Mouse (Mus musculus) adrenal gland, adult 8-10 months (tissue): ENCODE measurements around the gene Rapgef5. TPM values are rescaled to one million over a fixed set of nuclear protein-coding genes. Genes with fewer than 3 reads are reported as not detected.
A peak's percentile ranks its signal among the peaks of the same experiment; 100 is the strongest.
"Not testable (repeated sequence)": the region's sequence is repeated elsewhere in the genome, so short reads cannot be mapped to it uniquely, and the experiment has no call there.

ENCODE experiments used
- DNase-seq: peaks from one replicate; pipeline ENCODE4 v3.0.0; 2022
- total RNA-seq, 4 experiments: library from RNA; stranded (reverse); gene quantifications; 2 replicates each; pipeline ENCODE4 v1.2.4; 2022

Rapgef5 gene
- total RNA-seq, 4 experiments from 2014 or later = 34.3 to 45.7 (median 42.5) TPM

DNA sequence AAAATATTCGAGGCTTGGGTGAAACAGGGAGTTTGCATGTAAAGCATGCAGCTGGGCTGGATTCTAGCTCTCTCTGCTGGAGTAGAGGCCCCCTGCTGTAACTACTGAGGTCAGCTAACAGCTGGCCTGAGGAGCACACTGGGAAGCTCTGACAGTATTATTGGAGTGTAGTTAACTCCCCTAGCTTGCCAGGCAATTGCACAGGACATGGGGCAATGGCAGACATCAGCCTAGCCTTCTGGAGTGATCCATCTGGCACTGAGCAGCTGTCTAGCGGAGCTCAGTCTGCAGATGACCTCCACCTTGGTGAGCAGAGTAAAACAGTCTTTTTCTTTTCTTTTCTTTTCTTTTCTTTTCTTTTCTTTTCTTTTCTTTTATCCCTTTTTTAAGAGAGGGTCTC lies 253.9 kb downstream of the Rapgef5 start:
- DNase-seq = no peak

DNA sequence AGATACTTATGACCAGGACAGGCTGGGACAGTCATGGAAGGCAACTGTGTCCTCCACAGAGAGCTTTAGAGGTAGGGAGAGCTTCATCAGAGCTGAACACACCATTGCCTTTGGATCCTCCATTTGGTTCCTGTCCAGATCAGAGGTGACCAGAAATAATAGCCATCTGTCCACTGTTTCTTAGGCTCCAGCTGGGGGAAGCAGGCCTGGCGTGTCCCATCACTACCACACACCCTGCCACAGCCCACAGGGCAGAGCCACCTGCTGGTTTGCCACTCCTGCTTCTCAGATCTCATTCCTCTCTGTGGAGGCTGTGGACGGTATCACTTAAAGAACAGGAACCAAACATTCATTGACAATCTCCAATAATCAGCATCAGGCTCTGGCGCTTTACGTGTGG lies 254.9 kb downstream of the Rapgef5 start:
- no peak for DNase-seq

DNA sequence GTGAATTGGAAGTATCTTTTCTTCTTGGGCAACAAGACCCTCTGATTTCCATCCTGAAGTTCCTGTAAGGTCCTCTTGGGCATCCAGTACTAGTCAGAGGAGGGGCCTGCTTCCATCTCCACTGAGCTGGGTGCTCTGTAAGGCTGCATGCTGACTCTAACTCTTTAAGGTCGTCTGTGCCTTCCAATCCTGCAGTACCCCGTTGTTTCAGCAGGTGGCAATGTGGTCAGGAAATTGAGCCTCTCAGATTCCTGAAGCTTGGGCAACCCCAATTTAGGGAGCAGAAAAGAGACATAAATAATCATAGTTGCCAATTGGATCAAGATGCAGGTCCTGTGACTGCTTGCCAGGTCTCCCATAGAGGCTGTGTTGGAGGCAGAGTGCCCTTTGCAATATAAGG lies 256.4 kb downstream of the Rapgef5 start:
- DNase-seq = peak; percentile 29

DNA sequence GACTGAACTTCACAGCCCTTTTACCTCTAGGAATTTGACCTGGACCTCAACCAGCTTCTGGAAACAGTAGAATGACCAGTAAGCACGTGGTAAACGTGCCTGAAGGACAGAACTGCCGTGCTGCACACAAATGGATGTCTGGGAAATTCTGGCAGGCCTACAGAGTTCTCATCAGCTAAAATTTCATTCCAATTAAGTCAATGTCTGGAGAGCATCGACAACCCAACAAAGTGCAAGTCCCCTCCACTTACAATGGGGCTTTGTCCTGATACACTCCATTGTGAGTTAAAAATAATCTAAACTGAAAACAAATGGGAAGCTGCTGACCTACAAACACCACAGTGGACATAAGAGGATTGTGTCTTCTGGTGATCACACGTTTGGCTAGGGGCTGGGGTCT lies 260.6 kb downstream of the Rapgef5 start:
- DNase-seq = no peak

DNA sequence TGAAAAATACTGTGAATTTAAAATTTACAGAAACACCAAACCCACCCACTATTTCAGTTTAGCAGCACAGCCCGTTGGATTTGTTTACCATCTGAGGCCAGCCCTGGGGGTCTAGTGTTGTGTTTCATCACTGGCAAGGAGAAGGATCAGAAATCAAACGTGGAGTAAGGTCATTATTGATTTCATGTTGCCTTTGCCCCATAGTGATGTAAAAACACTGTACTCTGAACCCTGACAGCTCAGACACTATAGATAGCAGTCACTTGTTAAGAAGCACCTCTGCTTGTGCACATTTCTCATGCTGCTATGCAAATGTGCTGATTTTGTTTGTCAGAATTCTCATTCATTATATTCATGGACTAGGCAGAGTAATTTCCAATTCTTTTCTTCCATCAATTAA lies 265.1 kb downstream of the Rapgef5 start:
- no peak for DNase-seq

DNA sequence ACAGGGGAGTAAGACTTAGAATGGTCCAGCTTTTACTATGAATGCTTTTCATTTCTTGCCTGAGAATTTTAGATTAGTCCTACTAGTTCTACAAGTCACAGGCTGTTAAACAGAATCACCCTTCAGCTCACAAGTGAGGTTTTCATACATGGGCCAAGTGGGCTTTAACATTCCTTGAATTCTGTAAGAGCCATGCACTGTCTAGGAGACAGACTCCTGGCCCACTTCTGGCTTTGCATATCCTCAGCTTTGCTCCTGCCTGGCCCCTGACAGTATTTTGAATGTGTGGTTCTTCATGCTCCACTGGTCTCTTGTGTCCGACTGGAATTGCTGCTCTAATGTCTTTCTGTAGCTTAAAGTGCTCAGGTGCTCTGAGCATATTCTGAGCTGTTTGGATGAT lies 267.1 kb downstream of the Rapgef5 start:
- no peak for DNase-seq

DNA sequence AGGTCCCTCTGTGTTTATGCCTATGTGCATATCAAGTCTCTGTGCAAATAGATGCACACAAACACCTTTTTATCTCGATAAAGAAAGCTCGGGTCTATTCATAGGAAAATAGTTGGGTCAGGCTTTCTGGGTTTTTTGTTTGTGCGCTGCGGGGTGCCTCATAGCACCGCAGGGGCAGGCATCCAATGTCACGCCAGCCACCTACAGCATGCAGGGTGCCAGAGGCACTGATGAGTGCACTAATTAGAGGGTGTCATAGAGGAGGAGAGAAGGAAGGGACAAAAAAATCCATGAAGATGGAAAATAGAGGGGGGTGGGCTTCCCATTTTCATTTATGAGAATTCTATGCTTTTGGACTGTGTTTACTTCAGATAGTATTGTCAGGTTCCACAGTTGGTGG lies 270.3 kb downstream of the Rapgef5 start:
- no peak for DNase-seq

DNA sequence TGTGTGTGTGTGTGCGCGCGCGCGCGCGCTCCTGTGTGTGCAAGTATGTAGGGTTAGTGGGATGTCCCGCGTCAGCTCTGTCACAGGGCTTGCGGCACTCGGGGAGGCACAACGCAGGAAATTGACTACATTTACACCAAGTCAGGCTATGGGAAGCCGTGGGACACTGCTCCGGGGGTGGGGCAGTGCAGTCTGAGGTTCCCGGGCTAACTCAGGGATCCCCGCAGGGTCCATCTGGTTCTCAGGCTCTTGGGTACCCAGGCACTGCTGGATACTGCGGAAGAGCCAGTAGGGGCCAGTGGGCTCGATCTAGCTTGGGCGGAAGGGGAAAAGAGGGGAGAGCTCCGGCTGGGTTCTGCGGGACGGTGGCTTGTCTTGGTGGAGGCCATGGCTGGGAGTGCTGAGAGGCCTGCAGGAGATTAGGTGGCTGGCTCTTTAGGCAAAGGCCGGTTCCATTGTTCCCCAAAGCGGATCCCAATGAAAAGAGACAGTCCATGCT lies 272.3 kb downstream of the Rapgef5 start:
- DNase-seq = no peak

DNA sequence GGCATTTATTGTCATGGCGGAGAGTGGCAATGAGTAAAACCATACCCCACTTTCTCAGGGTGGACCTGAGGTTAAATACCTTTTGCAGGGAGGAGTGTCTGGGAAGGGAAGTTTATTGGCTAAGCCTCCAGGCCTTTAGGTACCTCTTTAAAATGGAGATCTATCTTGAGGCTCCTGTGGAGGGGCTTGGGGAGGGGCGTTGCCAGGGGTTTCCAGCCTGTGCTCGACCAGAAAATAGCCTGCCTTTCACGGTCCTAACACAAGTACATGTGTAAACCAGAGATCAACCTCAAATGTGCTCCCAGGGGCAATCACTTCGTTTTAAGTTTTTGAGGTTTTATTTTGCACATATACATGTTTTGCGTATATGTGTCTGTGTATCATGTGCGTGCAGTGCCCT lies 272.7 kb downstream of the Rapgef5 start:
- DNase-seq = no peak

DNA sequence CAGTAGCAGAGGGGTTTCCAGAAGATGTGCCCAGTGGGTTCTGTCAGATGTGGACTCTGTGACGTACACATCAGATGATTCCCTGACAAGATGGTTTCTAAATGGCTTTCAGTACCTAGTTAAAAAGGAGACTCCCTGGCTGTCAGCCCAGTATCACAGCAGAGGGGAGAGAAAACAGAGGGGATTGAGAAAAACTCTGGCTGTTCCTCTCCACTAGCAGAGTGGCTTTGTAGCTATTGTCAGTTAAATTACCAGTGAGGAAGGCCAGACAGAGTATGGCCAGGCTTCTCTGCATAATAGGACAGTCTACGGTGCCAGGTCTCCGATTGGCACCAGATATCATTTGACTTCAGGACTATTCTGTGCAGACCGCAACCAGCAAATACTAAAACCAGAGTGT lies 279.0 kb downstream of the Rapgef5 start:
- no peak for DNase-seq

DNA sequence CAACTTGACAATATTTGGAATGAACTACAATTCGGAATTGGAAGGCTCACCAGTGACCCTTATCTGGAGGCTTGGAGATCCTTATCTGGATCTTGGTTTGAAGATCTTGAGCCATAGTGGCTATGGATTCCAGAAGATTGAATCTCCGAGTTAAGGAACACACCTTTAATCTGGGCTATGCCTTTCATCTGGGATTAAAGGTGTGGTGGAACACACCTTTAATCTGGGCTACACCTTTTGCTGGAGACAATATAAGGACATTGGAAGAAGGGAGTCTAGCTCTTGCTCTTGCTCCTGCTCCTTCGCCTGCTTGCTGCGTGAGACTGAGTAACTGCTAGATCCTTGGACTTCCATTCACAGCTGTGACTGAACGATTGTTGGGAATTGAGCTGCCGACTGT lies 287.7 kb downstream of the Rapgef5 start, which contains the start of gene Cdca7l:
TSS of gene Cdca7l (plus strand) at position 301 of the 400 bp plus-strand sequence.
- not testable (repeated sequence) for DNase-seq

DNA sequence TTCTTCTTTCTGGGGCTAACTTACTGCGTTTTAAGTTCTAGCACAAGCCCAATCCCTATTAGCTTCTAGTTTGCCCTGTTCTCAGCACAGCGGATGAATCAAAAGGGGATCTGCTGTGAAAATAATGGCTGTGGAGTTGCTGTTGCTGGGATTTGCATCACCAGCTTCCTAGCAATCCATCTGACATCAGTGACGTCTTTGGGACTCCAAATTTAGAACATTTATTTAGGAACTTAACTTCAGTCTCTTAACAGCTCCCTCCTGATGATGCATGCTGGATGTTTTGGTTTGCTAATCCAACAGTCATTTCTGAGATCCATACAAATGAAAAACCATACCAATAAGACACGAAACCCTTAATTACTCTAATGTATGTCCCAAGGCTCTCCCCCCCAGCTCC lies 289.3 kb downstream of the Rapgef5 start:
- DNase-seq = no peak

DNA sequence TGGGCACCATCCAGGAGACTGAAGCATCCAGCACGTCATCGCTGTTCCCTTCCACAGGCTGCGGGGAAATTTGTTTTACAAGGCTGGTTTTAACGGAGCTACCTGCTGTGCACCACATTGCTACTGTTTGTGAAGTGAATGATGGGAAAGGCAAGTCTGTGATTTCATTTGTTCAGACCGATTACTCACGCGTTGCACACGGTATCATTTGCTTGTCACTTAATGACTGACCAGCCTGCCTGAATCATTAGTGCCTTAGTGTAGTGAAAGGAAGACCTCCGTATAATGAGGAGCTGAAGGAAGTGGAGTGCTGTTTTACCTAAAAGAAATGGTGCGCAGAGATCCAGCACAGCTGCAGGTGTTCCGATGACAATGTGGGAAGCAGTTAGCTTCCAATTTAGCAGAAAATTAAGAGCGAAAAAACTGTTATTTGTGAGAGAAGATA lies 289.8 kb downstream of the Rapgef5 start:
- DNase-seq = no peak

DNA sequence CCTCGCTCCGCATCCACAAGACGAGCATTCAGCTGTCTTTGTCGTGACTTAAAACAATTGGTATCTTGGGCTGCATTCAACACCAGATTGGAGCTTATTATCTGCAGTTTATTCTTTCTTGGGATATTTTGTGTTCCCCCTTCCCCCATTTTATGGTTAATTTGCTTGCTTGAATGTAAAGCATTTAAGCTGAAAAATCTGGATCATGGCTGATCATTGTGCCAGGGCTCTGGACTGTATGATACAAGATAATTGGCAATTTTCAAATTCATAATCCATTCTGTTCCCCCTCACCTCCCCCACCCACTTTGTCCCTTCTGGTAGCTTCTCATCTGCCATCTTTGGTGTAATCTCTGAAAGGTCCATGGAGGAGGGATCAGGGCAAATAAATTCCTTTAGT lies 290.2 kb downstream of the Rapgef5 start:
- DNase-seq = no peak

DNA sequence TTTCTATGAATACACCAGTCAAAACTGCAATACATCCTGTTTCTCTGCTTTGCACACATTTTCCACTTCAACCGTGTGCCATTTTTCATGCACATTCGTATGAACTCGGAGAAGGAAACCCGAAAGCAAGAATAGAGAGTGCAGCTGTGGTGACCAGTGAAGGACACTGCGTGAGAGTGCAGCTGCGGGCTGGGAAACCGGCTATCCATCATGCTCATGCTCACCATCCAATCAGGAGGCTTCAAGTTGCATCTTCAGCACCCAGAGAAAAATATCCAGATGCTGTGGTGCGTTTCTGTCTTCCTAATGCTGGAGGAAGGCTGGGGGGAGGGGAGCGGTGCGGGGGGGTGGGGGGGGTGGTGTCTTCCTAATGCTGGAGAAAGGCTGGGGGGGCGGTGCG lies 291.4 kb downstream of the Rapgef5 start:
- no peak for DNase-seq

DNA sequence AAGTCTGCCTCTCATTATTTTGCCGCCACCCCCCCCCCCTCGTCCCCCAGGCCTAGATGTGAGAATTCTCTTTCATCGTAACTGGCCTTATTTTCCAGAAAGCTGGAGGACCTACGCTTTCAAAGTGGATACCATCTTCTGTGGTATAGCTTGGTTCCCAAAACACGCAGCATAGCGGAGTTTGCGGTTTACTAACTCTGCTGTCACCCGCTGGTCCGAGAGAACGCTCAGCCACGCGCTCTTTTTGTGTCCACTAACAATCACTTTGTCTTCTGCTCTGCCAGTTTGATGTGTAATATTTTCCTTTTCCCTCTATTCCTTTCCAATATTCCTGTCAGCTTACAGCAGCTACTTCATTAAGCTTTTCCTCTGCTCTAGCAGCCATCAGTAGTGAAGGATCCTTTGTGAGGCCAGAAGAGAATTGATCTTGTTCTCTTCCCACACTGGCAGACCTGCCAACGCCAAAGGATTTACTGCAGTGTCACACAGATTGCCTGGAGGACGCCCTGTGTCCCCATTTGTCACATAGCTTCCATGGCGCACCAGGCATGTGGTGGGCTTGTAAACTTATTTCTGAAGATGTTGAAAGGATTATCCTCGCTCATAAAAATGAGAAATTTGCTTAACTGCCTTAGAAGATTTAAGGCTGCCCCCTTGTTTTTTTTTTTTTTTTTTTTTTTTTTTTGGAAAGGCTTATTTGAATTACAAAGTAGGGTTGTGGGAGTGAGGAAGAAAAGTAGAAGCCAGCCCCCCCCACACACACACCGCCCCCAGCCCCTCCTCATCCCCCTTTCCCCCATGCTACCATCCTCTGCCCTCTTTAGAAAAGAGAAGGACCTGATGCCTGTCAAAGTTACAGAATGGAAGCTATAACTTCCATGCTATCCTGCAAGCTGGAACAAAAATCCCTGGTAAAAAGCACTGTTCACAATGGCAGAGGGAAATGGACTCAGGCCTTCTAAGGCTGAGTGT lies 292.4 kb downstream of the Rapgef5 start:
- no peak for DNase-seq
